Mouse (Mus musculus) cerebellum, adult 18-20 months (tissue): ENCODE results near the gene Sestd1.
A peak's percentile ranks its signal among the peaks of the same experiment; 100 is the strongest.

Experiments
- DNase-seq, 2 experiments: peaks; one replicate each; pipeline ENCODE4 v3.0.0; 2021

Gene Sestd1

GRCm38 (mm10) chr2:77280512-77281409 lies at the start of gene Sestd1:
Sestd1 (minus strand) TSS chr2:77280592.
- peak; percentile 68 to 85 for DNase-seq

- no peak for DNase-seq
These were observed 46.9 kb upstream of the Sestd1 start for GRCm38 (mm10) chr2:77327246-77327645.

GRCm38 (mm10) chr2:77323739-77324138 lies 43.3 kb upstream of the Sestd1 start:
- DNase-seq: no peak

GRCm38 (mm10) chr2:77323156-77323555 lies 42.8 kb upstream of the Sestd1 start:
- no peak for DNase-seq

- DNase-seq: no peak
These were observed 38.8 kb upstream of the Sestd1 start for GRCm38 (mm10) chr2:77319196-77319595.

GRCm38 (mm10) chr2:77316961-77317360 lies 36.6 kb upstream of the Sestd1 start:
- DNase-seq: no peak

GRCm38 (mm10) chr2:77313846-77314245 lies 33.5 kb upstream of the Sestd1 start:
- DNase-seq: no peak

- no peak for DNase-seq
These were observed 32.2 kb upstream of the Sestd1 start for GRCm38 (mm10) chr2:77312616-77313015.

- DNase-seq: peak; percentile 19 to 26
These were observed 28.9 kb upstream of the Sestd1 start for GRCm38 (mm10) chr2:77309313-77309712.

GRCm38 (mm10) chr2:77304494-77304893 lies 24.1 kb upstream of the Sestd1 start:
- DNase-seq: no peak

- no peak for DNase-seq
These were observed 23.3 kb upstream of the Sestd1 start for GRCm38 (mm10) chr2:77303716-77304115.

- DNase-seq: no peak
These were observed 22.4 kb upstream of the Sestd1 start for GRCm38 (mm10) chr2:77302655-77303348.

GRCm38 (mm10) chr2:77301687-77302389 lies 21.4 kb upstream of the Sestd1 start:
- DNase-seq: no peak

- DNase-seq: no peak
These were observed 9.3 kb upstream of the Sestd1 start for GRCm38 (mm10) chr2:77289701-77290100.

- DNase-seq: no peak
These were observed 6.4 kb upstream of the Sestd1 start for GRCm38 (mm10) chr2:77286755-77287154.

- DNase-seq: no peak
These were observed 4.0 kb upstream of the Sestd1 start for GRCm38 (mm10) chr2:77284281-77284899.

- peak; percentile 54 to 70 for DNase-seq
These were observed 406 bp downstream of the Sestd1 start for GRCm38 (mm10) chr2:77279861-77280511.

- DNase-seq: no peak
These were observed 3.1 kb downstream of the Sestd1 start for GRCm38 (mm10) chr2:77277272-77277671.

GRCm38 (mm10) chr2:77275851-77276250 lies 4.5 kb downstream of the Sestd1 start:
- DNase-seq: no peak

- DNase-seq: peak in 1 of 2 experiments; percentile 20
These were observed 5.3 kb downstream of the Sestd1 start for GRCm38 (mm10) chr2:77274976-77275641.

GRCm38 (mm10) chr2:77272953-77273352 lies 7.4 kb downstream of the Sestd1 start:
- DNase-seq: no peak

- no peak for DNase-seq
These were observed 9.6 kb downstream of the Sestd1 start for GRCm38 (mm10) chr2:77270781-77271180.
